Mouse (Mus musculus): ENCODE measurements around the gene Tbrg4.

Tbrg4 gene

GRCm38 (mm10) chr11:6590933-6591675 is 34.8 kb downstream of the Tbrg4 start:
- DNase-seq (ENCODE audit: low spot score in 2 of 2): peak in 1 of 2 experiments; percentile 52

- DNase-seq (ENCODE audit: low spot score in 2 of 2): no peak
Observed at GRCm38 (mm10) chr11:6589838-6590237, 36.0 kb downstream of the Tbrg4 start.

GRCm38 (mm10) chr11:6588295-6588694 is 37.6 kb downstream of the Tbrg4 start:
- DNase-seq (ENCODE audit: low spot score in 2 of 2): peak; percentile 82 to 85

- DNase-seq (ENCODE audit: low spot score in 2 of 2): peak; percentile 51 to 60
Observed at GRCm38 (mm10) chr11:6587249-6587940, 38.5 kb downstream of the Tbrg4 start.

GRCm38 (mm10) chr11:6586660-6587059 is 39.2 kb downstream of the Tbrg4 start:
- DNase-seq (ENCODE audit: low spot score in 2 of 2): peak; percentile 84 to 87

- DNase-seq (ENCODE audit: low spot score in 2 of 2): no peak
Observed at GRCm38 (mm10) chr11:6585748-6586147, 40.1 kb downstream of the Tbrg4 start.

GRCm38 (mm10) chr11:6581560-6581959 is 44.3 kb downstream of the Tbrg4 start:
- DNase-seq (ENCODE audit: low spot score in 2 of 2): peak; percentile 73 to 75

GRCm38 (mm10) chr11:6580065-6580750 is 45.7 kb downstream of the Tbrg4 start:
- DNase-seq (ENCODE audit: low spot score in 2 of 2): no peak

- DNase-seq (ENCODE audit: low spot score in 2 of 2): no peak
Observed at GRCm38 (mm10) chr11:6579361-6579760, 46.5 kb downstream of the Tbrg4 start.

GRCm38 (mm10) chr11:6576151-6576550 is 49.7 kb downstream of the Tbrg4 start:
- DNase-seq (ENCODE audit: low spot score in 2 of 2): peak; percentile 59 to 60

- DNase-seq (ENCODE audit: low spot score in 2 of 2): no peak
Observed at GRCm38 (mm10) chr11:6569410-6569777, 56.5 kb downstream of the Tbrg4 start.

GRCm38 (mm10) chr11:6568584-6569409 is 57.1 kb downstream of the Tbrg4 start:
- DNase-seq (ENCODE audit: low spot score in 2 of 2): no peak

- DNase-seq (ENCODE audit: low spot score in 2 of 2): no peak
Observed at GRCm38 (mm10) chr11:6567951-6568350, 57.9 kb downstream of the Tbrg4 start.

GRCm38 (mm10) chr11:6566496-6566895 is 59.4 kb downstream of the Tbrg4 start:
- no peak for DNase-seq (ENCODE audit: low spot score in 2 of 2)

Measured in spleen, postnatal 36 days (tissue).